Mouse (Mus musculus): ENCODE data around the gene Spink4.

- TF ChIP-seq CTCF (conservative IDR thresholded peaks at IDR 0.05; ENCODE audit: low read length) (no peak), NANOG (IDR thresholded peaks at IDR 0.05; ENCODE audit: borderline replicate concordance, low read length) (no peak), POU5F1 (IDR thresholded peaks at IDR 0.05; ENCODE audit: borderline replicate concordance, low read length) (no peak)
Observed at GRCm38 (mm10) chr4:40979430-40979829, 59.6 kb downstream of the Spink4 start.

Data from E14TG2a.4 (cell line).